Mouse (Mus musculus) midbrain, embryonic 14.5 days (tissue): ENCODE measurements around the gene Figla. TPM values are rescaled to one million over a fixed set of nuclear protein-coding genes. Genes with fewer than 3 reads are reported as not detected.

Source experiments
- ATAC-seq: fragments of 200-750 bp; cut with Nextera tagmentation; 2 replicates; pipeline ENCODE4 v1.8.0; 2017; ENCODE audit warnings: moderate number of reproducible peaks, moderate library complexity; ENCODE audit not compliant: low FRiP score, low TSS enrichment
- DNase-seq: peaks from one replicate; pipeline ENCODE4 v3.0.0-alpha.2; 2015
- H3K27ac ChIP-seq: fragments of 300-500 bp; sonication (generic); replicated peaks from 2 replicates; pipeline ENCODE4 v1.5.1; 2014; ENCODE audit warnings: mild to moderate bottlenecking, low read depth, low read length, moderate library complexity
- H3K27me3 ChIP-seq: fragments of 300-500 bp; sonication (generic); 2 replicates; pipeline ENCODE4 v1.6.1; 2014; ENCODE audit warnings: low read length, control low read depth, mixed read lengths; ENCODE audit not compliant: control insufficient read depth, insufficient read depth
- H3K36me3 ChIP-seq: fragments of 300-500 bp; sonication (generic); 2 replicates; pipeline ENCODE4 v1.6.1; 2014; ENCODE audit warnings: low read length, control low read depth; ENCODE audit not compliant: control insufficient read depth, insufficient read depth
- H3K4me1 ChIP-seq: fragments of 300-500 bp; sonication (generic); 2 replicates; pipeline ENCODE4 v1.6.1; 2014; ENCODE audit warnings: mild to moderate bottlenecking, antibody characterized with exemption, low read length, control low read depth; ENCODE audit not compliant: control insufficient read depth, insufficient read depth
- H3K4me2 ChIP-seq: fragments of 300-500 bp; sonication (generic); 2 replicates; pipeline ENCODE4 v1.6.1; 2014; ENCODE audit warnings: mild to moderate bottlenecking, low read length, moderate library complexity
- H3K4me3 ChIP-seq: fragments of 300-500 bp; sonication (generic); replicated peaks from 2 replicates; pipeline ENCODE4 v1.5.1; 2014; ENCODE audit warnings: low read depth, low read length
- H3K9ac ChIP-seq: fragments of 300-500 bp; sonication (generic); replicated peaks from 2 replicates; pipeline ENCODE4 v1.6.1; 2014; ENCODE audit warnings: mild to moderate bottlenecking, low read length, moderate library complexity
- H3K9me3 ChIP-seq: fragments of 300-500 bp; sonication (generic); 2 replicates; pipeline ENCODE4 v1.6.1; 2016; ENCODE audit warnings: low read length, control low read depth, mixed read lengths; ENCODE audit not compliant: control insufficient read depth
- WGBS: fragments of 180-500 bp; shearing (Covaris S2); extraction: QIAGEN DNeasy Blood & Tissue Kit; methylation state at CpG from one replicate; pipeline ENCODE4 v1.1.7; 2014; 5-methylcytosine and 5-hydroxymethylcytosine counted together
- polyA plus RNA-seq: library from polyadenylated mRNA; unstranded; fragments of >200 nt; fragmentation: Nextera tagmentation; extraction: Ambion mirVana; gene quantifications from 2 replicates; pipeline ENCODE4 v1.2.1, GENCODE M21; 2014

The Figla gene
- polyA plus RNA-seq, 1 experiment from 2014 or later: not detected

- no peak for ATAC-seq
- H3K9ac ChIP-seq: no peak overlapping the region
- no peaks in the 10 kb centered on the region for H3K9me3 ChIP-seq
- H3K36me3 ChIP-seq: no peaks in the 10 kb centered on the region
- no peak overlapping the region for H3K4me3 ChIP-seq
- DNase-seq: no peak
- H3K27ac ChIP-seq: no peak overlapping the region
- H3K27me3 ChIP-seq: no peaks in the 10 kb centered on the region
- H3K4me2 ChIP-seq: no peak overlapping the region
- 71% methylated on average over 5 of the region's 5 CpGs for WGBS
- peaks cover 64% of the 10 kb centered on the region for H3K4me1 ChIP-seq
These were observed 53.0 kb downstream of the Figla start for GRCm38 (mm10) chr6:86069009-86069408.

DNA sequence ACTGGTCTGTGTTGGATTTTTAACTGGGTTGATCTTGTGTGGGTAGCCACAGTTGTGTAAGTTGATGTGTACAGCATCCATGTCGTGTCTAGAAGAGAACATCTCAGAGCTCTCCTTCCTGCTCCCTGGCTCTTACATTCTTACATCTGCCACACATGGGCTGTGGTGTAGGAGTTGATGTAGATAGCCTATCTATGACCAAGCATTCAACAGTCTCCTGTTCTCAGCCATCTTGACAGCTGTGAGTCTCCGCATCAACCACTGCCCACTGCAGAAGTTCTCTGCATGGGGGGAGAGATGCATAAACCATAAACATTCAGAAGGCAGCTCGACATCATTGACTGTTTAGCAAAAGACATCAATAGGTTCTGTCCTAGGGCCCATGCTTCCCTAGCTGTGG is 53.9 kb downstream of the Figla start:
- Histone ChIP-seq H3K27ac (no peak overlapping the region), H3K36me3 (no peaks in the 10 kb centered on the region), H3K4me1 (peaks cover 59% of the 10 kb centered on the region), H3K4me2 (no peak overlapping the region), H3K9me3 (no peaks in the 10 kb centered on the region), H3K27me3 (no peaks in the 10 kb centered on the region), H3K4me3 (no peak overlapping the region), H3K9ac (no peak overlapping the region)
- DNase-seq (no peak), ATAC-seq (no peak)
- WGBS: 81% methylated on average over 3 of the region's 3 CpGs

DNA sequence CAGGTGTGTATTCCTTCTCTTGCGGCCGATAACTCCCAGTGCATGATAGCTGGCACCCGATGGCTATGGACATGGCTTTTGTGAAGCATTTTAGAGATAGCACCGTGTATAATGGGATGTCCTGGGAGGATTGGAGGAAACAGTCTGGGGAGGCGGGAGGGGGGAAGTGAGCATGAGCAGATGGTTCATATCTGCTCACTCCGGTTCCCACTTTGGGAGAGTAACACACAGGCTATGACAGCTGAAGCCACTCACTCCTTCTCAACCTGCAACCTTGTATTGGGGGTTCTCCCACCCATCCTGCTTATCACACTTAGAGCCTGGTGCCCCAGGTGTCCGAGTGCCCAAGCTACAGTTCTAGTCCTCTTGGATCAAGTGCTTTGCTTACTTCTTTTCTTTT is 54.3 kb downstream of the Figla start:
- no peaks in the 10 kb centered on the region for H3K9me3 ChIP-seq
- ATAC-seq (no peak), DNase-seq (no peak)
- no peaks in the 10 kb centered on the region for H3K27me3 ChIP-seq
- no peaks in the 10 kb centered on the region for H3K36me3 ChIP-seq
- no peak overlapping the region for H3K4me3 ChIP-seq
- H3K9ac ChIP-seq: no peak overlapping the region
- 67% methylated on average over 7 of the region's 7 CpGs for WGBS
- H3K4me1 ChIP-seq: peaks cover 58% of the 10 kb centered on the region
- no peak overlapping the region for H3K4me2 ChIP-seq
- no peak overlapping the region for H3K27ac ChIP-seq

Other genes with a start within 250 kb of the Figla start
- gene Nat8f6, start 195.2 kb upstream of the Figla start, polyA plus RNA-seq: not detected in 2 replicates
- 0.30 TPM in 1 of 2 replicates, not detected in the other for gene Nat8f5, start 195.2 kb upstream of the Figla start, polyA plus RNA-seq
- gene Nat8, start 184.1 kb upstream of the Figla start, polyA plus RNA-seq: not detected in 2 replicates
- not detected in 2 replicates for gene Nat8f2, start 147.0 kb upstream of the Figla start, polyA plus RNA-seq
- gene Nat8f4, start 111.3 kb upstream of the Figla start, polyA plus RNA-seq: 4.1 and 8.6 TPM in 2 replicates
- gene Tprkb, start 104.3 kb upstream of the Figla start, polyA plus RNA-seq: 49.1 and 50.7 TPM in 2 replicates
- gene Nat8f1, start 100.5 kb upstream of the Figla start, polyA plus RNA-seq: 15.5 and 21.7 TPM in 2 replicates
- 48.8 and 58.5 TPM in 2 replicates for gene Dusp11, start 54.5 kb upstream of the Figla start, polyA plus RNA-seq
- 117 and 136 TPM in 2 replicates for gene Add2, start 12.5 kb downstream of the Figla start, polyA plus RNA-seq
- gene Tgfa, start 179.1 kb downstream of the Figla start, polyA plus RNA-seq: 8.6 and 9.7 TPM in 2 replicates